In the genomic region with DNA sequence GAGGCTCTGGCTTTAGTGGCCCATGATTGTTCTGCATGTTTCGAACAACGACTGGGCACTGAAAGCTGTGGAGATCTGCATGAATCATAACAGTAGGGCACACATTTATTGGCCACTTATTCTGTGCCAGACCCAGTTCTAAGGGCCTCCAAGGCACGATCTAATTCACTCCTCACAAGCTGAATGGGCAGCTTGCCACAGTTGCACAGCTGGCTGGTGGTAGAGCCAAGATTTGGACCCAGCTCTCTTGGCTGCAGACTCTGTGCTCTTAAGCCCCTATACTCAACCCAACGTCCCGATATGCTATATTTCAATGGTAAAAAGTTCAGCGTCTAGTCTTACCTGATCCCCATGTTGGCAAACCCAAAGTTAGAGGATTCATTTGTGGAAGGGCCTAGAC, we compare ENCODE assay signal across 12 mouse cellular contexts.
"Had no signal": no experiment of that assay in that cellular context is flagged by ENCODE, and none has a peak within 500 bp of the region (broad histone marks: within the 10 kb centered on the region; RNA-seq: fewer than 3 reads in every experiment).

No protein-coding gene starts in this region.

- H3K9me3 ChIP-seq: liver, embryonic 13.5 days; midbrain, embryonic 12.5 days; neural tube, embryonic 12.5 days had no signal

- H3K36me3 ChIP-seq: liver, embryonic 13.5 days; midbrain, embryonic 12.5 days; neural tube, embryonic 12.5 days had no signal

- H3K27ac ChIP-seq: layer of hippocampus, adult 2 months; liver, embryonic 13.5 days; midbrain, embryonic 12.5 days; neural tube, embryonic 12.5 days had no signal

- H3K4me1 ChIP-seq: liver, embryonic 13.5 days had no signal

- H3K4me2 ChIP-seq: liver, embryonic 13.5 days; midbrain, embryonic 12.5 days; neural tube, embryonic 12.5 days had no signal

- DNase-seq: kidney, adult 8-10 months; kidney, postnatal 36 days; liver; liver, embryonic 13.5 days; lung, adult 18-20 months; right cerebral cortex, adult 18-20 months; right cerebral cortex, postnatal 25 days; thymus, postnatal 36 days had no signal

- H3K27me3 ChIP-seq: liver, embryonic 13.5 days; neural tube, embryonic 12.5 days had no signal

- H3K4me3 ChIP-seq: layer of hippocampus, adult 2 months; liver, embryonic 13.5 days; midbrain, embryonic 12.5 days; myocyte; neural tube, embryonic 12.5 days had no signal

- H3K9ac ChIP-seq: liver, embryonic 13.5 days; midbrain, embryonic 12.5 days; neural tube, embryonic 12.5 days had no signal
